Mouse (Mus musculus) stomach, embryonic 14.5 days (tissue): Measurements from ENCODE around the gene Gng7. TPM values are rescaled to one million over a fixed set of nuclear protein-coding genes. Genes with fewer than 3 reads are reported as not detected.

Experiments
- ATAC-seq: fragments of 200-750 bp; cut with Nextera tagmentation; 2 replicates; pipeline ENCODE4 v1.8.0; 2017; ENCODE audit warnings: low read depth, moderate TSS enrichment; ENCODE audit not compliant: insufficient number of reproducible peaks, insufficient read depth, low FRiP score
- H3K27ac ChIP-seq: fragments of 300-500 bp; sonication (generic); 2 replicates; pipeline ENCODE4 v1.5.1; 2014; ENCODE audit warnings: mild to moderate bottlenecking, low read length, moderate library complexity, mixed read lengths
- H3K27me3 ChIP-seq: fragments of 300-500 bp; sonication (generic); 2 replicates; pipeline ENCODE4 v1.6.1; 2014; ENCODE audit warnings: low read length, control low read depth, mixed read lengths; ENCODE audit not compliant: control insufficient read depth, insufficient read depth
- H3K36me3 ChIP-seq: fragments of 300-500 bp; sonication (generic); 2 replicates; pipeline ENCODE4 v1.6.1; 2014; ENCODE audit warnings: mild to moderate bottlenecking, control low read depth, low read length, moderate library complexity, mixed read lengths; ENCODE audit not compliant: control insufficient read depth, insufficient read depth
- H3K4me1 ChIP-seq: fragments of 300-500 bp; sonication (generic); 2 replicates; pipeline ENCODE4 v1.6.1; 2014; ENCODE audit warnings: low read length, control low read depth, mixed read lengths; ENCODE audit not compliant: control insufficient read depth, insufficient read depth
- H3K4me2 ChIP-seq: fragments of 300-500 bp; sonication (generic); replicated peaks from 2 replicates; pipeline ENCODE4 v1.6.1; 2014; ENCODE audit warnings: low read depth, low read length, control low read depth
- H3K4me3 ChIP-seq: fragments of 300-500 bp; sonication (generic); 2 replicates; pipeline ENCODE4 v1.5.1; 2014; ENCODE audit warnings: low read depth, low read length, control low read depth
- H3K9ac ChIP-seq: fragments of 300-500 bp; sonication (generic); replicated peaks from 2 replicates; pipeline ENCODE4 v1.6.1; 2014; ENCODE audit warnings: low read depth, mild to moderate bottlenecking, control low read depth, low read length, moderate library complexity, mixed read lengths
- H3K9me3 ChIP-seq: fragments of 300-500 bp; sonication (generic); 2 replicates; pipeline ENCODE4 v1.6.1; 2016; ENCODE audit warnings: low read depth, low read length, control low read depth; ENCODE audit not compliant: control insufficient read depth
- WGBS: fragments of 180-500 bp; shearing (Covaris S2); extraction: QIAGEN DNeasy Blood & Tissue Kit; methylation state at CpG from one replicate; pipeline ENCODE4 v1.1.7; 2014; 5-methylcytosine and 5-hydroxymethylcytosine counted together
- polyA plus RNA-seq: library from polyadenylated mRNA; unstranded; fragments of >200 nt; fragmentation: Nextera tagmentation; extraction: Ambion mirVana; gene quantifications from 2 replicates; pipeline ENCODE4 v1.2.1, GENCODE M21; 2014

Gng7 gene
- polyA plus RNA-seq, 1 experiment from 2014 or later: 4.7 TPM

GRCm38 (mm10) chr10:80937646-80938045 lies 77.1 kb downstream of the Gng7 start:
- Histone ChIP-seq H3K9ac (no peak overlapping the region), H3K27ac (peak overlapping the region; percentile 6; the same call in 1 of the 2 replicates), H3K4me2 (no peak overlapping the region), H3K4me3 (no peak overlapping the region), H3K27me3 (no peaks in the 10 kb centered on the region), H3K36me3 (no peaks in the 10 kb centered on the region), H3K9me3 (no peaks in the 10 kb centered on the region), H3K4me1 (peaks cover 65% of the 10 kb centered on the region)
- no peak for ATAC-seq
- 36% methylated on average over 8 of the region's 8 CpGs for WGBS

GRCm38 (mm10) chr10:80936810-80937164 lies 78.0 kb downstream of the Gng7 start:
- no peaks in the 10 kb centered on the region for H3K9me3 ChIP-seq
- H3K4me1 ChIP-seq: peaks cover 74% of the 10 kb centered on the region
- no peaks in the 10 kb centered on the region for H3K36me3 ChIP-seq
- H3K4me3 ChIP-seq: peak overlapping the region; percentile 25
- WGBS: 12% methylated on average over 6 of the region's 6 CpGs
- H3K27me3 ChIP-seq: peaks cover 5% of the 10 kb centered on the region; the same call in 1 of the 2 replicates
- no peak overlapping the region for H3K27ac ChIP-seq
- H3K4me2 ChIP-seq: peak overlapping the region; percentile 73
- no peak for ATAC-seq
- H3K9ac ChIP-seq: no peak overlapping the region

- peak; percentile 50; the same call in 1 of the 2 replicates for ATAC-seq
- Histone ChIP-seq H3K9ac (no peak overlapping the region; the same call in 1 of the 2 replicates), H3K36me3 (no peaks in the 10 kb centered on the region), H3K27ac (no peak overlapping the region), H3K27me3 (peaks cover 8% of the 10 kb centered on the region; the same call in 1 of the 2 replicates), H3K4me2 (peak overlapping the region; percentile 73), H3K4me1 (peaks cover 78% of the 10 kb centered on the region), H3K9me3 (no peaks in the 10 kb centered on the region), H3K4me3 (peak overlapping the region; percentile 25)
- 2% methylated on average over 35 of the region's 37 CpGs for WGBS
Measured at GRCm38 (mm10) chr10:80936135-80936809, 78.5 kb downstream of the Gng7 start.

GRCm38 (mm10) chr10:80935698-80936097 lies 79.0 kb downstream of the Gng7 start:
- Histone ChIP-seq H3K36me3 (no peaks in the 10 kb centered on the region), H3K9ac (no peak overlapping the region), H3K9me3 (no peaks in the 10 kb centered on the region), H3K27ac (no peak overlapping the region), H3K4me2 (peak overlapping the region; percentile 73), H3K4me3 (peak overlapping the region; percentile 25; the same call in 1 of the 2 replicates), H3K4me1 (peaks cover 78% of the 10 kb centered on the region), H3K27me3 (peaks cover 8% of the 10 kb centered on the region; the same call in 1 of the 2 replicates)
- no peak for ATAC-seq
- 5% methylated on average over 17 of the region's 17 CpGs for whole genome bisulfite sequencing

- Histone ChIP-seq H3K9ac (no peak overlapping the region), H3K4me1 (peaks cover 78% of the 10 kb centered on the region), H3K4me2 (no peak overlapping the region; the same call in 1 of the 2 replicates), H3K4me3 (no peak overlapping the region), H3K27ac (no peak overlapping the region), H3K9me3 (no peaks in the 10 kb centered on the region), H3K27me3 (peaks cover 8% of the 10 kb centered on the region; the same call in 1 of the 2 replicates), H3K36me3 (no peaks in the 10 kb centered on the region)
- no peak for ATAC-seq
- 28% methylated on average over 3 of the region's 3 CpGs for WGBS
Measured at GRCm38 (mm10) chr10:80935241-80935640, 79.5 kb downstream of the Gng7 start.

- Histone ChIP-seq H3K4me2 (no peak overlapping the region), H3K27me3 (peaks cover 8% of the 10 kb centered on the region; the same call in 1 of the 2 replicates), H3K27ac (no peak overlapping the region)
Measured at GRCm38 (mm10) chr10:80934136-80934985, 80.4 kb downstream of the Gng7 start.

GRCm38 (mm10) chr10:80933421-80933979 lies 81.2 kb downstream of the Gng7 start:
- H3K36me3 ChIP-seq: no peaks in the 10 kb centered on the region
- 0 out of 2 replicates have a peak overlapping the region, but pooled peaks have one; percentile 16 for H3K27ac ChIP-seq
- H3K27me3 ChIP-seq: peaks cover 8% of the 10 kb centered on the region; the same call in 1 of the 2 replicates
- peak overlapping the region; percentile 94 for H3K4me2 ChIP-seq
- H3K4me1 ChIP-seq: peaks cover 69% of the 10 kb centered on the region
- H3K9me3 ChIP-seq: no peaks in the 10 kb centered on the region
- 2% methylated on average over 21 of the region's 21 CpGs for WGBS
- H3K4me3 ChIP-seq: no peak overlapping the region
- H3K9ac ChIP-seq: no peak overlapping the region
- ATAC-seq: no peak

More at GRCm38 (mm10) chr10:80934136-80934985, 80.4 kb downstream of the Gng7 start:
- Histone ChIP-seq H3K4me3 (no peak overlapping the region), H3K36me3 (no peaks in the 10 kb centered on the region), H3K9me3 (no peaks in the 10 kb centered on the region), H3K4me1 (peaks cover 71% of the 10 kb centered on the region), H3K9ac (no peak overlapping the region)
- no peak for ATAC-seq
- WGBS: 52% methylated on average over 14 of the region's 14 CpGs
